Comparison of ENCODE assay signal across 12 mouse cellular contexts in genomic region chr12:3364076-3364475, GRCm38 (mm10). TPM values are rescaled to one million over a fixed set of nuclear protein-coding genes. Genes with fewer than 3 reads are reported as not detected.
A peak's percentile ranks its signal among the peaks of the same experiment; 100 is the strongest.
DNase-seq lines count a peak whose midpoint lies in the region; ATAC-seq and TF ChIP-seq lines count a peak whose summit lies in the region.
"Had no signal": no experiment of that assay in that cellular context is flagged by ENCODE, and none has a peak within 500 bp of the region (broad histone marks: within the 10 kb centered on the region; RNA-seq: fewer than 3 reads in every experiment).

No protein-coding gene starts in this region.

- WGBS in forebrain, embryonic 12.5 days: 90% methylated on average over 5 of the region's 5 CpGs
- 82% methylated on average over 5 of the region's 5 CpGs for WGBS in hindbrain, embryonic 14.5 days
- 94% methylated on average over 5 of the region's 5 CpGs for WGBS in midbrain, embryonic 16.5 days

- no peak for TF ChIP-seq CTCF in layer of hippocampus, adult 2 months (conservative IDR thresholded peaks at IDR 0.05)

- no peak for ATAC-seq in forebrain, embryonic 12.5 days (ENCODE audit: low FRiP score)
- ATAC-seq in hindbrain, embryonic 14.5 days (ENCODE audit: low FRiP score): peak; percentile 3; the same call in 1 of the 2 replicates
- ATAC-seq in midbrain, embryonic 16.5 days: peak; percentile 5; the same call in 1 of the 2 replicates
- ATAC-seq in megakaryocyte, adult 5-6 weeks (ENCODE audit: poor library complexity, severe bottlenecking): no peak

- H3K36me3 ChIP-seq in forebrain, embryonic 12.5 days (replicated peaks): peaks cover 22% of the 10 kb centered on the region
- peaks cover 15% of the 10 kb centered on the region; the same call in 1 of the 2 replicates for H3K36me3 ChIP-seq in hindbrain, embryonic 14.5 days (replicated peaks; ENCODE audit: control insufficient read depth, insufficient read depth)
- peaks cover 11% of the 10 kb centered on the region for H3K36me3 ChIP-seq in midbrain, embryonic 16.5 days (ENCODE audit: control insufficient read depth, insufficient read depth, low read length)

- H3K27me3 ChIP-seq in forebrain, embryonic 12.5 days: no peaks in the 10 kb centered on the region; the same call in 1 of the 2 replicates
- no peaks in the 10 kb centered on the region for H3K27me3 ChIP-seq in hindbrain, embryonic 14.5 days (ENCODE audit: control insufficient read depth, insufficient read depth, low read length)
- no peaks in the 10 kb centered on the region for H3K27me3 ChIP-seq in midbrain, embryonic 16.5 days (ENCODE audit: control insufficient read depth, insufficient read depth, low read depth, low read length)
- H3K27me3 ChIP-seq: limb, embryonic 15.5 days; lung, embryonic 15.5 days had no signal

- no peak for DNase-seq in layer of hippocampus, adult 2 months (ENCODE audit: low spot score in 2 of 2)
- DNase-seq in layer of hippocampus, adult 9-11 months: no peak
- DNase-seq in hindbrain, embryonic 14.5 days (ENCODE audit: low spot score): no peak
- DNase-seq in testis, postnatal 10 days (ENCODE audit: low spot score): no peak
- DNase-seq in heart, adult 9 months (ENCODE audit: low spot score in 2 of 2): no peak
- DNase-seq: kidney, postnatal 25 days; layer of hippocampus, postnatal 36 days had no signal

- no peak overlapping the region for H3K4me3 ChIP-seq in layer of hippocampus, adult 2 months
- H3K4me3 ChIP-seq in forebrain, embryonic 12.5 days (replicated peaks): no peak overlapping the region
- no peak overlapping the region for H3K4me3 ChIP-seq in hindbrain, embryonic 14.5 days (replicated peaks; ENCODE audit: low read length)
- H3K4me3 ChIP-seq in midbrain, embryonic 16.5 days (ENCODE audit: low read depth, low read length): no peak overlapping the region

- peak overlapping the region; percentile 98; the same call in 1 of the 2 replicates for H3K27ac ChIP-seq in layer of hippocampus, adult 2 months
- peak overlapping the region; percentile 92 for H3K27ac ChIP-seq in forebrain, embryonic 12.5 days
- H3K27ac ChIP-seq in hindbrain, embryonic 14.5 days: peak overlapping the region; percentile 95
- peak overlapping the region; percentile 94 for H3K27ac ChIP-seq in midbrain, embryonic 16.5 days (ENCODE audit: low read length)

- no peak overlapping the region for H3K9ac ChIP-seq in forebrain, embryonic 12.5 days
- no peak overlapping the region for H3K9ac ChIP-seq in hindbrain, embryonic 14.5 days
- H3K9ac ChIP-seq in midbrain, embryonic 16.5 days (ENCODE audit: low read depth, low read length): no peak overlapping the region
- H3K9ac ChIP-seq: limb, embryonic 15.5 days had no signal

- H3K9me3 ChIP-seq in forebrain, embryonic 12.5 days: peaks cover 11% of the 10 kb centered on the region; the same call in 1 of the 2 replicates
- no peaks in the 10 kb centered on the region for H3K9me3 ChIP-seq in hindbrain, embryonic 14.5 days (ENCODE audit: control insufficient read depth, low read length)
- H3K9me3 ChIP-seq in midbrain, embryonic 16.5 days (replicated peaks; ENCODE audit: control insufficient read depth, low read length, poor library complexity, severe bottlenecking): no peaks in the 10 kb centered on the region; the same call in 1 of the 2 replicates
- H3K9me3 ChIP-seq: limb, embryonic 15.5 days; lung, embryonic 15.5 days had no signal

- H3K4me1 ChIP-seq in forebrain, embryonic 12.5 days: peaks cover 31% of the 10 kb centered on the region
- peaks cover 28% of the 10 kb centered on the region for H3K4me1 ChIP-seq in hindbrain, embryonic 14.5 days (replicated peaks; ENCODE audit: control insufficient read depth, insufficient read depth, low read length)
- H3K4me1 ChIP-seq in midbrain, embryonic 16.5 days (ENCODE audit: control insufficient read depth, insufficient read depth, low read length): peaks cover 27% of the 10 kb centered on the region

- no peak overlapping the region for H3K4me2 ChIP-seq in forebrain, embryonic 12.5 days
- H3K4me2 ChIP-seq in hindbrain, embryonic 14.5 days (replicated peaks): no peak overlapping the region
- H3K4me2 ChIP-seq in midbrain, embryonic 16.5 days (ENCODE audit: low read length): no peak overlapping the region; the same call in 1 of the 2 replicates

RNA-seq across cellular contexts. Expression of gene Kif3c, which starts 0.9 kb away (rescaled TPM):
- 100 to 1,000 TPM; 167 to 169 TPM for total RNA-seq in layer of hippocampus, adult 2 months (2021)
- polyA plus RNA-seq in forebrain, embryonic 12.5 days (2016; fragmentation: Nextera tagmentation; extraction: Ambion mirVana): 54.0 and 63.5 TPM in 2 replicates
- 73.8 and 77.9 TPM in 2 replicates for polyA plus RNA-seq in hindbrain, embryonic 14.5 days (2014; fragmentation: Nextera tagmentation; extraction: Ambion mirVana)
- polyA plus RNA-seq in midbrain, embryonic 16.5 days (2015; fragmentation: Nextera tagmentation; extraction: Ambion mirVana): 94.5 and 96.7 TPM in 2 replicates
- 1.8 and 2.5 TPM in 2 replicates for total RNA-seq in megakaryocyte, adult 5-6 weeks (2015)
- 1.8 and 1.9 TPM in 2 replicates for total RNA-seq in megakaryocyte, adult 5-6 weeks (2017)

RNA-seq across cellular contexts. Expression of gene Rab10, which starts 54.3 kb away (rescaled TPM):
- 100 to 1,000 TPM; 151 to 158 TPM for total RNA-seq in layer of hippocampus, adult 2 months (2021)
- 133 and 135 TPM in 2 replicates for polyA plus RNA-seq in forebrain, embryonic 12.5 days (2016; fragmentation: Nextera tagmentation; extraction: Ambion mirVana)
- polyA plus RNA-seq in hindbrain, embryonic 14.5 days (2014; fragmentation: Nextera tagmentation; extraction: Ambion mirVana): 181 and 199 TPM in 2 replicates
- 151 TPM in 2 replicates for polyA plus RNA-seq in midbrain, embryonic 16.5 days (2015; fragmentation: Nextera tagmentation; extraction: Ambion mirVana)
- total RNA-seq in megakaryocyte, adult 5-6 weeks (2015): 68.7 and 74.6 TPM in 2 replicates
- 94.9 and 96.9 TPM in 2 replicates for total RNA-seq in megakaryocyte, adult 5-6 weeks (2017)

Comparison
In these comparisons a context has a peak if more than half of its experiments do, and no peak if none do; other contexts are left out.
1. ATAC-seq: peak in hindbrain, embryonic 14.5 days (single experiment) and midbrain, embryonic 16.5 days (single experiment); none in forebrain, embryonic 12.5 days (single experiment) and megakaryocyte, adult 5-6 weeks (single experiment).
2. Peak in every context shown above with its lines, with median percentiles within 50 percentile points of each other: H3K27ac ChIP-seq.